Mouse (Mus musculus) erythroid progenitor cell, adult 5-6 weeks (primary cell): ENCODE results near the gene Gm28729. TPM values are rescaled to one million over a fixed set of nuclear protein-coding genes. Genes with fewer than 3 reads are reported as not detected.

ENCODE experiments used
- total RNA-seq, 2 experiments: library from RNA; stranded (forward) in 1 of 2; stranded (reverse) in 1 of 2; fragments of 150-400 nt in 1 of 2; fragments of 186-747, 209-891 nt in 1 of 2; gene quantifications; 2 replicates each; pipeline versions ENCODE4 v1.2.3 to v1.2.4; 2015 to 2017; ENCODE audit warnings: low replicate concordance in 2 of 2

The Gm28729 gene
- total RNA-seq, 2 experiments from 2014 or later, result not detected

Other genes with a start within 250 kb of the Gm28729 start
- gene Atp1b3, start 160.8 kb downstream of the Gm28729 start, total RNA-seq (2015; ENCODE audit: low replicate concordance), result 112 and 124 TPM in 2 replicates
- 74.0 and 75.0 TPM in 2 replicates for gene Atp1b3, start 160.8 kb downstream of the Gm28729 start, total RNA-seq (2017; ENCODE audit: low replicate concordance)
- gene Rnf7, start 46.6 kb downstream of the Gm28729 start, total RNA-seq (2015; ENCODE audit: low replicate concordance), result 33.5 and 42.9 TPM in 2 replicates
- gene Rnf7, start 46.6 kb downstream of the Gm28729 start, total RNA-seq (2017; ENCODE audit: low replicate concordance), result 19.5 and 21.6 TPM in 2 replicates
- gene Rasa2, start 106.4 kb upstream of the Gm28729 start, total RNA-seq (2015; ENCODE audit: low replicate concordance), result 4.0 and 7.5 TPM in 2 replicates
- gene Rasa2, start 106.4 kb upstream of the Gm28729 start, total RNA-seq (2017; ENCODE audit: low replicate concordance), result 6.3 and 8.9 TPM in 2 replicates
- gene Zbtb38, start 227.6 kb upstream of the Gm28729 start, total RNA-seq (2015; ENCODE audit: low replicate concordance), result 5.0 and 5.9 TPM in 2 replicates
- gene Zbtb38, start 227.6 kb upstream of the Gm28729 start, total RNA-seq (2017; ENCODE audit: low replicate concordance), result 4.1 and 6.4 TPM in 2 replicates